Mouse (Mus musculus) gastrocnemius, adult 8-10 months (tissue): ENCODE measurements at regions not wholly inside any gene's neighbourhood (a gene's known extent, or its start where the extent isn't known, plus 50 kb on each side); places are given as distances from the start of the nearest gene placed in this dataset.
"Not testable (repeated sequence)": the region's sequence is repeated elsewhere in the genome, so short reads cannot be mapped to it uniquely, and the experiment has no call there.

ENCODE experiments used
- DNase-seq, 2 experiments: peaks; one replicate each; pipeline ENCODE4 v3.0.0; 2022; ENCODE audit warnings: low spot score in 2 of 2

DNA sequence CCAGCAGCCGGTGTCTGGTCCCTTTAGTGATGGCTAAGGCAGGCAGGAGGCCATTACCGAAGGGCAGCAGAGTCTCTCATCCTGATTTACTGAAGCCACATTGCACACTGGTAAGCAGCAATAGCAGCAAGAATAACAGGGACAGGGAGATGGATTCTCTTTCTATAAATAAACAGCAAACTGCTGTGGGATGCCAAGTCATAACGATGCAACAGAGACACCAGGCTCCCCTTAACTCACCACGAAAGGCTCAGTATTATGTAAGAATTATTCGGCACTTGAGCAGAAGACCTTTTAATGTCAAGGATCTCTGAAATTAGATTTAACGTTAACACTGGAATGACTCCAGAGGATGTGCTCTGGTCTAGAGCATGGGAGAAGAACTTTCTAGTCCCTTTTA is 202.1 kb downstream of the Ddx10 start:
- DNase-seq = no peak

DNA sequence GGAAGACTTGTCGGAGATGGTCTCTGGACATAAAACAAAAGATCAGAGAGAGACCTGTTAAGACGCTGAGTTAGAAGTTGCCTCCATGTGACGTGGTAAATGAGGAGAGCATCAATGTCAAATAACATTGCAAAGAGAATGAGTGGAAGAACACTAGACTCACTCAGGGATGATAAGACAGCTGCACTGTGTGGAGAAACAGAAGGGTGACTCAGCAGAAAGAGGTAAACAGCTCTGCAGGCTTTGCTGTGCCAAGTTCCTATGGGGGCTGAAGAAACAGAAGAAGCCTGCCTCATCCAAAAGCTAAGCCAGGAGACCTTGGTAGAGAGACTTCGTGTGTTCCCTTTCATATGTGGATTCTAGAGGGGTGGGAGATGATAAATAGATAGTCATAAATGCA is 214.1 kb downstream of the Ddx10 start:
- no peak for DNase-seq

DNA sequence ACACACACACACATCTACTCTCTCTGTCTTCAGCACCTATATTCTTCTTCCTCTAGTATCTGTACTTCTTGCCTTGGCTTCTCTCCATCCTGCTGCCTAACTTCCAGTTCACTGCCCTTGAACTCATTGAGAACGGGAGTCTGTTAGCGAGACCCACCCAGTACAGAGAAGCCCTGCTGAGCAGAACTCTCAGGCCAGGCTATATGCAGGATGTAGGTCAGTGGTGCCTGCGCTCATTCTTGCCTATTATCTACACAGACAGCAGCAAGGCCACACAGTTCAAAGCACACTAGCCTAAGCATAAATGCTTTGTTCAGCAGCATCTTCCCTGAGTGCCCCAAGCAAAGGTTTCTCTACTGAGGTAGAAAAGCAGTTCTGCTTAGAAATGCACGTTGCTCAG is 225.8 kb downstream of the Ddx10 start:
- no peak for DNase-seq

DNA sequence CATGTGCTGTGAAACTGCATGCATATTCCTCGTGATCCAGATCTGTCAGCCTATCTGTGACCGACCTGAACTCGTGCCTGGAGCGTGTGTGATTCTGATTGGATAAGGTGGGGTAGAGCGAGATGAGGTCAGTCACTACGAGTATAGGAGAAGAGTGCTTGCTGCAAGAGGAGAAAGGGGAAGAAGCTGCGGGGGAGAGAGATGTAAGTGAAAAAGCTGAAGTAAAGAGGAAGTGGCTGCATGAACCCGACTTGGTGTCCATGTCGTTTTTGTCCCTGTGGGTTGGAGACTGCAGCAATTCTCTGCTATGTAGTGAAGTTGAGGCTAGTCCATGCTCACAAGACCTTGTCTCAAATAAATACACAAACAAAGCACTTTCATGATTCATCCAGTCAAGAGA is 237.1 kb downstream of the Ddx10 start:
- no peak for DNase-seq

DNA sequence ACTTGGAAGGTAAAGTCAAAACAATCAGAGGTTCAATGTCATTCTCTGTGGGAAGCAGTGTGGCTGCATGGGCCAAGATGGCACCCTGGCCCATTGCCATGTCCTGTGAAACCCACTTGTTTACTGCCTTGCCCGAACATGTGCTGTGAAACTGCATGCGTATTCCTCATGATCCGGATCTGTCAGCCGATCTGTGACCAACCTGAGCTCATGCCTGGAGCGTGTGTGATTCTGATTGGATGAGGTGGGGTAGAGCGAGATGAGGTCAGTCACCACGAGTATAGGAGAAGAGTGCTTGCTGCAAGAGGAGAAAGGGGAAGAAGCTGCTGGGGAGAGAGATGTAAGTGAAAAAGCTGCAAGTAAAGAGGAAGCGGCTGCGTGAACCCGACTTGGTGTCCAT is 240.5 kb downstream of the Ddx10 start:
- DNase-seq = no peak

DNA sequence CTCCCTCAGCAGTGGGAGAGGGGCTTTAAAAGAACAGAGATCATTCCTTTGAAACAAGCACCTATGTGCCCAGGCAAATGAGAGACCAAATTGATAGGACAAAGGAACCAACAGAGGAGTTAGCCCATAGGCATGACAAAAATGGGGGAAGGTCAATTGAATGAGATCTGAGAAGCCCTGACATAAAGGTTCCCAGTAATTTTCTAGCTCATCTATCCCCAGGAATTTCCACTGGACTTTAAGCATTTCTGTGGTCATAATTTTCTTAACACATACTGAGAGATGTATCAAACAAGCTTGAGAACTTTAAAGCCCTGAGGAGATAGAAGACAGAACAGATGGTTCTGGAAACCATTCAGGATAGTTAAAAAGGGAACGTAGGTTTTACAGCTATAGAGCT is 241.8 kb downstream of the Ddx10 start:
- no peak for DNase-seq

DNA sequence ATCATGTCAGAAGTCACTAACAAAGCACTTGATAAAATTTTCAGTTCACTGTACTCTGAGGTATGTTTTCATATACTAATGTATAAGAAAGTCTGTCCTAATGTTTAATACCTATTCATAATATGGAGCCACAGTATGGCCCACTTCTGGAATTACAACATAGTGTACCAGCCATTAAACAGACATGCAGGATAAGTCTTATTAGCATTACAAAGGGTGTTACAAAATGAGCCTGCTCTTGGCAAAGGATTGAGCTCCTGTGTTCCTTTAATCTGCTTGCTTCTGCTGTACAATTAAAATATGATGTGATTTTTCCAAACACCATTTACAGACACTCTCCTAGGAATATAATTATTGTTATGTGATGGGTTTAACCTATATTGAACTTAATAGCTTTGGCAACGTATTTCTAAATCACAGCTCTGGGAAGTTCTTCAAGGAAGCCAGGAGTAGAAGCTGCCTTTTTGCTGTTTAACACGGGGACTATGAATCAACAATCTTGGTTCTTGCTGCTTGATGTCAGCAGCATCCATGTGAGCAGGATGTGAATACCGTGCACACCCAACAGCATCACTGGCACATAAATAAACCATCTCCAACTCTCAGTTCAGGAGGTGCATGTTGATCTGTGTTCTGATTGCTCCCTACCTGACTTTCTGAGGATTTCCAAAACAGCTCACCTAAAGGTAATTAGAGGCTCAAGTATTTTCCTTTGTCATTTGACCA is 243.4 kb downstream of the Ddx10 start:
- no peak for DNase-seq

DNA sequence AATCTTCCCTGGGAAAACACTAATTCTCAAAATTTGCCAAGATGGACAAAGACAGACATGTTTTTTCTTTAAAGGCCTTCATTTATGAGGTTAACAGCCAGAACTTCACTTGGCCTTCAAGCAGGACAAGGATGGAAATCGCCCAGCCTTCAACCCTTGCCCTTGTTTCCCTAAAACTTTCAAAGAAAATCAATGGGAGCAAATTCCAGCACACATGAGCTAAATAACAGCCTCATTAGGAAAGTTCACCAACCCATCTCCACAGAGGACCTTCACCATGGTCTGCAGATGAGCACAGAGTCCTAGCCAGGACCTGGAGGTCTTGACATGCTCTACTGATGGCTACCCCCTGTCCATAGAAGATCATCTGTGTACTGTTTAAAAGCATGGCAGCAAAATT is 271.8 kb downstream of the Ddx10 start:
- DNase-seq = no peak

DNA sequence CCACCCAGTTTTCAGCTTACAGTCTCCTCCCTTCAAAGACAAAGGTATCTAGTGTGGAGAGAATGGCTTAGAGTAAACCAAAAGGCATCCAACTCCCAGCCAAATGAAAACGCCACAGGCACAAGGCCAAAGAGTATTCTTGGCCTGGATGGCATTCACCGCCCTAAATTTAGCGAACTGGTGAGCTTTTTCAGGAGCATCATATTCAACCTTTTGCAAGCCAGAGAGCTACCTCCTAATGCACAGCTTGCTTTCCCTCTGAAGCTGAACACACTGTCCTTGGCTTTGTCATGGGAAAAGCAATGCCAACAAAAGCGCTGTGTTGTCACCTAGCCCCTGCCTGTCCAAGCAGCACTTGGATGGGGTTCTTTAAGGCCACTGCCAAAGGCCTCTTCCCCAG is 282.2 kb downstream of the Ddx10 start:
- DNase-seq = peak; percentile 58 to 78

DNA sequence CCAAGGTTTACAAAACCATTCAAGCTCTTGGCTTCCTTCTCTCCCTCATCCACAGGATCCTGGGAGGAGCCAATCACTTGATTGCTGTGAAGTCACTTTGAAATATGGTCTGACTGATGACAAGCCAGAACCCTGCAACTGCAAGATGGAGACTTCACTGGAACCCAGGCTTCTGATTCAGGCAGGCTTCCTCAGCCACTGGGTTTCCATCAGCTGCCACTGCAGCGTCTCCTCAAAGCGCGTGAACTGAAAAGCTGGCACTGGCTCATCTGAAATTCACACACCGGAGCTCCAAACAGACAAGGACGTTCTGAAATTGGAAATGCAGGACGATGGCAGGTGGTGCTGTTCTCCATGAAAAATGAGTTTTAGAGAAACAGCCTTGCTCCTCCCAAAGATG is 280.1 kb upstream of the AI593442 start:
- peak in 1 of 2 experiments; percentile 6 for DNase-seq

DNA sequence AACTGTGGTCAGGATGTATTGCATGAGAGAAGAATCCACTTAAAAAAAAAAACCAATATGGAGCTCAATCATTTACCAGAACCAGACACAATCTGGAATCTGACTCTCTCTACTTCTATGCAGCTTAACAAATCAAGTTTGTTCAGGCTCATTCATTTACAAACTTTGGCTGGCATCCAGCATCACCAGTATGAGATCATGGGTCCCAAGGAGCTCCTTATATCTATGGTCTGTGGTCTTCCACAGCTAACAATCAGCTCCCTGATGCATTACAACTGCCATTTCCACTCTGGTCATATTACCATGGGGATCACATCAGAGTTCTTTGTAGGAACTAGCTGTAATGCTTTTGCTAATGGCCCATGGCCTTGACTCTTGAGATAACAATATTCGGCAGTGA is 277.7 kb upstream of the AI593442 start:
- DNase-seq = no peak

DNA sequence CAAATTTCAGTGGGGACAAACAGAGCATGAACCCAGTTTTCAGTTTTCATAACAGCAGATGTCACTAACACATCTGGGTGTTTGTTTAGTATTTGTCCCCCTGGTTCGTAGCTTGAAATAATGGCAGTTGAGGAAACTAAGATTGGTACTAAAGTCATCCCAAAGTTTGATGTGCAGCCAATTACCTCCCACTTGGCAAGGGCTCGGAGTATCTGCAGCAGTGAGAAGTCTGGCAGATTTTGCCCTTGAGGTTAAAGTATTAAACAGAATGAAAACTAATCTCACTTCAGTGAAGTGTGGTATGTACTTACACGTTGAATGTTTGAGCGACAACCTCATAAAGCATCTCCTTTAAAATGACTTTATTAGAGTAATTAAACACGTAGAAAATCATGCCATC is 264.5 kb upstream of the AI593442 start:
- no peak for DNase-seq

DNA sequence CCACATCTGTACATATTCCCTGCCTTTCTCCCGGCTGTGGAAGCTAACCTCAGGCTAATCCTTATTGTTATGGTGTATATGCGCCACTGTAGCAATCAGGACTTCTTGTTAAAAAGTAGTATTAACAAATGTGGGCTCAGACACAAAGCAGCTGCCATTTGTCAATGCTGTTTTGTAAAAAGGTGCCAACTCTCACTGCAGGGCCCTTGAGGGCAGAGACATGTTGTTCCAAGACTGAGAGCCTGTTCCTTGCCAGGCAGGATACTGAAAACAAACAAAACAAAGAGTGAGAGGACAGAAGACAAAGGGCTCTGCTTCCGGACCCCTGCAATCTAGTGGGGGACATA is 262.0 kb upstream of the AI593442 start:
- no peak for DNase-seq

DNA sequence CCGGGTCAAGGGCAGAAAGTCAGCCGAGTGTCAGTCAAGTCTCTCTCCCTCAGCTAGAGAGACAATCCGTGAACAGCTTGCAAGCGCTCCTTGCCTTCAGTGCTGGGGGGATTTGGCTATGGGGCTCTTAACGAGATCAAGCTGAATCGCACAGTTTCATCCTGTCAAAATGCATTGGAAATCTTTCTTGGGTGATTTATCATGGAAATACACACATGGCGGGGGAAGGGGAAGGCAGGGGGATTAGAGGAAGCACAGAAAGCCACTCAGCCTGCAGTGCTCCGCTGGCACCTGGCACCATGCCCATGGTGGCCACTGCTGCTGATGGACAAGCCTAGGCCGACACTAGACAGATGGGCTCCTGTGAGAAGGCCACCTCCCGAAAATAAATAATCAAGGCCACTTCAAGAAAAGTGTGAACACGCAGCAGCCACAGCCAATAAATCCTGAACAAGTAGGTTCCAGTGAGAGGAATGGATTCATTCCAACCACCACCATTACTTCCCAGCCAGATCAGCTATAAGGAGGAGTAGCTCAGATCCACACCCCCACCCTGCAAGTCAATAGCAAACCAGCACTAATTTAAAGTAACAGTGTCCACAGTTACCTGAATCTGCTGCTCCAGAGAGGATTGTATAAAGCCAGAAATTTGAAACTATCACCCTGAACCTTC is 261.5 kb upstream of the AI593442 start:
- no peak for DNase-seq

DNA sequence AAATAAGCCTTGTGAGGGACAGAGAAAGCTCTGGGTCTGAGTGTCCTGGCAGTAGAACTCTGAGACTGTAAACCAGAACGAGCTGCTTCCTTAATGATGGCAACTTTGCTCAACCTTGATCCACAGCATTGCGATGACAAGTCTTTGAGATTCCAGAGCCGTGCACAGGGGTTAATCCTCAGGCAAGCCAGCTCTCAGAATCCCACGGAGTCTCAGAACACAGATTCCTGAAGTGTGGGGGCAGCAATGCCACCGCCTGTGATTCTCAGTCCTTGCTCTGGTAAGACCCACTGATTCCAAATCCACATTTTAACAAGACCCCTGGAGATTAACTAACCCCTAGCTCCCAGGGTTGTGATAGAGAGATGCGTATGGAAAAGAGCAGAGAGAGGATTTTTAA is 255.5 kb upstream of the AI593442 start:
- no peak for DNase-seq

DNA sequence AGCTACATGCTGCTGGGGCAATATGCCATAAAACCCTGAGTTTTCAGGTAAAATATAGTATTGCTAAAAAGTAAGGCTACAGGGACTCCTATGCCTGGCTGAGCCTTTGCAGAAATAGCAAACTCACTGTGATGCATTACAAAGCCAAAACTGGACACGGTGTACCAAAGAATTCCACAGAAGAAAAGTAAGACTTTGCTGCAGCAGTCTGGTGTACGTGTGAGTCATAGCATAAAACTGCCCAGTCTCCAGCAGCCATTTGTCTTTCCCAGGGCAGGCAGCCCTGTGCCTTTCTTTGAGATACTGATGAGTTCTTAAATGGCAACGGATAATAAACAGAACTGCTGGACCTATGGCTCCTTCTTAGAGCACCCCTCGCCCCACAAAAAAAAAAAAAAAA is 237.9 kb upstream of the AI593442 start:
- DNase-seq = no peak

DNA sequence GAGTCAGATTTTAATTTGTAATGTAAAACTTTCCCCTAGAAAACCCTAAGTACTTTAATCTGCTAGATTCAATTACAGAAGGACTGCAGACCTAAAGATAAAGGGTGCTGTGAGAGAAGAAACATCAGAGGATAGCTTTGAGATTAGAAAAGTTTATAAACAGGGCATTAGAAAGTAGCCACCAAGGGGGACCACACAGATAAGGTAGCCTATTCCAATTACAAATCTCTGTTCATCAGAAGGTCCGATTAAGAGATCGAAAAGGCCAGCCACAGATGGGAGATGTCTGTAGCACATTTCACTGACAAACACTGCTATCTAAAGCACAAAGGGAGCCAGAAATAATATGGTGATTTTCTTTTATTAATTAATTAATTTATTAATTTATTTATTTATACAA is 209.1 kb upstream of the AI593442 start:
- DNase-seq = not testable (repeated sequence)

DNA sequence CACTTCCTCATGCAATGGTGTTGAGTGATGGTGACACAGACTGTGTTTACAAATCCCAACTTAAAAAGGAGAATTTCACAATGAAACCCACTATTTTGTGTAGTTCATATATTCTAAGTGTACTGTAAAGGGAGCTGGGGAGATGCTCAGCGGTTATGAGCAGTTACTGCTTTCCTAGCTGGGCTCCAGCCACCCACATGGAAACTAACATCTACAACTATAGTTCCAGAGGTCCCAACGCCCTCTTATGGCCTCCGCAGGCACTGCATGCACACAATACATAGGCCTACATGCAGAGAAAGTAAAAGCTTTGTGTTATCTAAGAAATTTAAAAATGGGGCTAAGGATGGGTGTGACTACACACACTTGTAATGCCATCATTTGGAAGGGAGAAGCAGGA is 208.4 kb upstream of the AI593442 start:
- DNase-seq = not testable (repeated sequence)

DNA sequence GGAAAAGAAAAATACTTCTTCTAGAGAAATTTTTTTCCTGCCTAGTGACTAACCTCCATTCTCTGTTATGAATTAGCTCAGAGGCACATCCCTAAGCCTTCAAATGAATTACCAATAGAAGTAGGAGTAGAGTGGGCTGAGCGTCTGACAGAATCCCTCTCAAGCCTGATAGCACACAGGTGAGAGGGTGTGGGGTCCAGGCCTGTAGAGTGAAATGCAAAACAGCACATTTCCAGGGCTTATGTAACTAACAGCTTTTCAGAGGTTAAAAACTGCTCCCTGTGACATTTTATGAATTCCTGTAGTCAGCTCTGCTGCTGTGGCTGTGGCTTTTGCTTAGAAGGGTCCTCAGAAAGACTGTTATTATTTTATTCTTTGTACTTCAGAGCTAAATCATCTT is 187.7 kb upstream of the AI593442 start:
- no peak for DNase-seq

DNA sequence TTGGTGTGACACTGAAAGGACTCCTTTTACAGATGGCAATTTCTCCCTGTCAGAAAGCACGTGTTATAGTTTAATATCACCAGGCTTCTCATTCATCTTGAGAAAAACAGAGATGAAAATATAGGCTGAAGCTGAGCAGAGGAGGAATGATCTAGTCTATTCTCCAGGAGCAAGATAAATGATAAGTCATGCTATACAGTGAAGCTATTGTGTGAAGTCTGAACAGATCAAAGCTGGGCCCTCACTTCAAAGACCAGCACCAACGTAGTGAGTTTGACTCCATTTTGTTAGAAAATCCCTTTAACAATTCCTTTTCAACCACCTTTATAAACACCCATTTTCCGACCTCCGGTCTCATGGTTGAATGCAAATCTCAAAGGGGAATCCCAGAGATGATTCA is 180.7 kb upstream of the AI593442 start:
- DNase-seq = no peak

DNA sequence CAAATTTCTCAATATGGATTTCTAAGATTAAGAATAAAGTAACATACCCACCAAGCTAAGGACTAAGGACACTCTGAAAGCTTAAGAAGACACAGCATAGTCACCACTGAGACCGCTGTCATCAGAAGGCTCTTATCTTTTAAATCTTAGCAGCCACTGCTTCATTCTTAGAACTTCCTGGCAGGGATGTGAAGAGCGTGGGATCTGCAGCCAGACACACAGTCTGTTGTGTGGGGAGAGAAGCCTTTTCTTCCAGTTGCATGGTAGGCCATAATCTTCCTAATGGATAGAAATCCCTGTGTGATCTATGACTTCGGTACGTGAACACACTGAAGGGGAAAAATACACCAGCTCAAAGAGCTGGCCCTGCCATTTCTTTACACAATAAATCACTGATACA is 178.8 kb upstream of the AI593442 start:
- no peak for DNase-seq

DNA sequence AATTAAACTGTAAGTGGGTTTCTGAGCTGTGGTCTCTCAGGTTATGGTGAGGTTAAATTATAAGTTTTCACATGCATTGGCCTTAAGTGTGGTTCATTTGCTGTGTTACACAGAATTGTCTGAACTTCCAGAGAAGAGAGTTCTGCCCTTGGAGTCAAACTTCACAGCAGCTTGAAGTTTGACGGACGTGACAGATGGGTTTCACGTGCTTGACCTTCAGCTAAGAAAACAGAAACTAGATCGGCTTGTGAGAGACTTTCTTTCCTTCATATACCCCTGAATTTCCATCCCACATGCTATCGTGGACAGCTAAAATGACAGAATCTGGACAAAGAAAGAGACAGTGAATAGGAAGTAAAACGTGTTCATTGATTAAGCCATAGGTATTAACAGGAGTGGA is 173.8 kb upstream of the AI593442 start:
- DNase-seq = no peak

DNA sequence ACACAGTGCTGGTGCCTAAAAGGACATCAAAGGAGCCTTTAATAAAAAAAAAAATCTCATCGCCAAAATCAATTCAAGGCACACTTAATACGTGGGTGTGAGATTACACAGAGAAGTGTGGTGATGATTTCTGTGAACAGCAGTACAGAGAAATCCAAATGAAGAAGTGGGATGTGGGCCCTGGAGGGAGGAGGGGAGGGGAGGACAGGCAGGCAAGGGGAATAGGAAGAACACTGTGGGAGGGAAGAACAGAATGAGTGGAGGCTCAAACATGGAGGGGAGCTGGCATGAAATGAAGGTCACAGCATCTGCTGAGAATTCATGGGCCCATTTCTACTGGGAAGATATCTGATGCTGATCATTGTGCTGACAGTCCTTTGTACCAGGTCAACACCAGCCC is 171.0 kb upstream of the AI593442 start:
- no peak for DNase-seq

DNA sequence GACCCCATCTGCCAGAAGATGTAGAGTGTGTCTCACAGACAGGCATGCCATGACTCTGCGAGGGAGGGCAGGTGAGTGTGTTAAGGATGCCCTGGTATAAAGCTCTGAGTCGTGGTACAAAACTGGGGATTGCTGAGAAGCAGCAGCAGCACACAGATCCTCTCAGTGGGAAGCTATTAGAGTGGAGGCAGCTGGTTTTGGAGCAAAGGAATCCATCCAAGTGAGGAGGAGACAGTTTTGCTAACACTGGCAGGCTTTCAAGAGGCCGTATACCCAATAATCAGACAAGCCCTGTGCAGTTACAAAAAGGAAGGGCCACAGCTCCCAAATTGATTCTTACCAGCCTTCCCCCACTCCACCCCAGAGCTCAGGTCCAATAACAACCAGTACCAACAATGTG is 170.4 kb upstream of the AI593442 start:
- DNase-seq = no peak
